Mouse (Mus musculus) thymus, postnatal 10 days (tissue): Measurements from ENCODE around the gene Fam222a.

Experiments
- DNase-seq, 2 experiments: peaks; one replicate each; pipeline ENCODE4 v3.0.0; 2021; ENCODE audit warnings: low spot score in 2 of 2

Fam222a gene

GRCm38 (mm10) chr5:114567565-114568197 lies at the start of gene Fam222a:
Gene Fam222a, plus strand, starts transcription at chr5:114568016.
- peak; percentile 72 to 83 for DNase-seq

DNA sequence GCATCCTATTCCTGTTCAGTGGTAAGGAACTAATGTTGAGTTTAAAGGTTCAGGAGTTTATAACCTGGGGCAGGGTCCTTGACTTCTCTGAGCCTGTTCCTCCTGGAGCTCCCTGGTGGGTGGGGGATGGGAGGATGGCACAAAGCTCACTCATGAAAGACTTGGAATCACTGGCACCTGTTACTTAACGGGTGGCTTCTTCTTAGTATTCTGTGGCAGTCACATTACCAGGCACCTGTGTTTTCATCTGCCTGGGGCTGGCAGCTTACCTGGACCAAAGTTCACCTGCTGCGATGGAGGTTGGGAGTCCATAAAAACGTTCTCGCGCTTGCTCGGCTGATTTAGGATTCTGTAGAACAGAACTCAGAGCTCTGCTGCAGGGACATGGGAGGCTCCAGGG lies 39.5 kb upstream of the Fam222a start:
- no peak for DNase-seq

DNA sequence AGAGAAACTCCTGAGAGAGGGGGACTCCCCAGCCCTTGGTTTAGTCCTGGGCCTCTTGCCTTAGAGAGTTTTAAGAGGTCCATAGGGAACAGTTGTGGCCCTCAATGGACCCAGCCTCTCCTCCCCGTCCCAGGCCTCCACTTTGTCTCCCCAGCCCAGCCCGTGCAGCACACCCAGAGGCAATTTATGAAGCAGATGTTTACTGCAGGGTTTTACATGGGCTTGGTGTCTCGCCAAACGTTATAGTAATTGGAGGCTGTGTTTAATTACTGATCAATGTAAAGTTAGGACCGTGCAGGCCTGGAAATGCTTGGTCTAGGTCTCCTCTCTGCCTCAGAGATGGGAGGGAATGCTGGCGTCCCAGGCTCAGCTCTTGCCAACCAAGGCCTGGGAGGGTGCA lies 37.5 kb upstream of the Fam222a start:
- no peak for DNase-seq

DNA sequence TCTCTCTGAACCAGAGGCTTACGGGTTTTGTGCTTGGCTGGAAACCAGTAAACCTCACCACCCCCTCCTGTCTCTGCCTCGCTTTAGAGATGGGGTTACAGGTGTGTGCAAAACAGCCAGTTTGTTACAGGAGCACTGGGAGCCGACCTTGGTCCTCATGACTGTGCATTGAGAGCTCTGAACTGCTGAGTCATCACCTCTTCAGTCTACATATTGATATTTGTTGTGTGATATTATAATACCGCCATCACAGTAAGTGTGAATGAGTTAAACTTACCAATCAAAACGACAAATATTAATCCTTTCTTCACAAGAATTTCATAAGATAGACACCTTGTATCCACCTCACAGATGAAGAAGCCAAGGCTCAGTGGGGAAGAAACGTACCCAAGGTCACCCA lies 35.8 kb upstream of the Fam222a start:
- no peak for DNase-seq

- DNase-seq = no peak
These were observed 30.4 kb upstream of the Fam222a start for GRCm38 (mm10) chr5:114537308-114538020.

DNA sequence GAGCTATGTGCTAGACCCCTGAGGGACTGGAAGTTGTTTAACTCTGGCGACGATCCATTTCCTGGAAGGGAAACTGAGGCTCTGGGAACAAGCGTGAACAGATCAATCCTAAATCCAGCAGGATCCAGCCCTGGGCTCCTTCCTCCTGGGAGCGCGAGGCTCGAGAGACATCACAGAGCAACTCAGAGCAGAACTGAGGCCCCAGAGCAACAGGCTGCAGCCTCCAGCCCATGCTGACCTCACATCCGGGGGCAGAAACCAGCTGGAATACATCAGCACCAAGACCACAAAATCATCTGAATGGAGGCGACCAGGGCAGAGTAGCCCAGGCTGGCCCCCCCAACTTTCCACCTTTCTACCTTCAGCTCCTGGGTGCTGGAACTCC lies 29.8 kb upstream of the Fam222a start:
- no peak for DNase-seq

- DNase-seq = no peak
These were observed 29.1 kb upstream of the Fam222a start for GRCm38 (mm10) chr5:114538752-114539151.

- no peak for DNase-seq
These were observed 28.1 kb upstream of the Fam222a start for GRCm38 (mm10) chr5:114539766-114540165.

DNA sequence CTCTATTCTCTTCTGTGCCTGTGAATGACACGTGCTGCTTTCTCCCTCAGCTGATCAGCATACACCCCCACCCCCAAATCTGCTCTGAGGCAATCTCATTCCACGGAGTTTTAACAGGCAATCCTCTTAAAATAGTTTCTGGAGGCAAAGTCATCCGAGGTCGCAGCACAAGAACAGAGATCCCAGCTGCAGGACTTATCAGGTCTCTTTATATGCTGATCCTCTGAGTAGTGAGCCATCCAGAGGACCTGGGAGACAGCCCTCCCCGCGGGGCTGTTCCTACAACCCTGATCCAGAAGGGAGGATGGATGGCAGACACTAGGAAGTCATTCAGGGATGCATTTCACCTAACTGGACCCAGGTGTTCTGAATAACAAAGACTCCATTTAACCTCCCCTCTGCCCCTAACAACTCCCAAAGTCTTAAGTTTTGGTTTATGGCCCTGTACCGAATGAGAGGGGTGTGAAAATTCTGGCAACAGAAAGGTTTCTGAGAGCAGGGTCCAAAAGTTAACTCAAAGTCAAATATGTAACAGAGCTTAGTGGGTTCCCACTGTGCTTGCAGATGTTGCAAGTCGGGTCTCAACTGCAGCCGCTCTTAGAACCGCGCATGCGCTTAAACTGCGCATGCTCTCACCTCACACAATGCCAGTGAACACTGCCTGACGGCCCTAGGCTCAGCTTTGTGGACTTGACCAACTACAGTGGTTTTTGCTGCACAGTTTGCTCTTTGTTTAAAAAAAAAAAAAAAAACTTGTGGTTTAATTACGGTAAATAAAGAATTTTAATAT lies 26.0 kb upstream of the Fam222a start:
- DNase-seq = no peak

GRCm38 (mm10) chr5:114543656-114544055 lies 24.2 kb upstream of the Fam222a start:
- no peak for DNase-seq

- no peak for DNase-seq
These were observed 23.6 kb upstream of the Fam222a start for GRCm38 (mm10) chr5:114544205-114544604.

GRCm38 (mm10) chr5:114545076-114545475 lies 22.7 kb upstream of the Fam222a start:
- DNase-seq = no peak

GRCm38 (mm10) chr5:114548976-114549375 lies 18.8 kb upstream of the Fam222a start:
- DNase-seq = no peak

GRCm38 (mm10) chr5:114549770-114550169 lies 18.0 kb upstream of the Fam222a start:
- no peak for DNase-seq

GRCm38 (mm10) chr5:114550431-114550830 lies 17.4 kb upstream of the Fam222a start:
- peak in 1 of 2 experiments; percentile 38 for DNase-seq

- DNase-seq = no peak
These were observed 16.8 kb upstream of the Fam222a start for GRCm38 (mm10) chr5:114550886-114551492.

- DNase-seq = no peak
These were observed 15.2 kb upstream of the Fam222a start for GRCm38 (mm10) chr5:114552507-114553208.

- DNase-seq = no peak
These were observed 14.1 kb upstream of the Fam222a start for GRCm38 (mm10) chr5:114553706-114554105.

DNA sequence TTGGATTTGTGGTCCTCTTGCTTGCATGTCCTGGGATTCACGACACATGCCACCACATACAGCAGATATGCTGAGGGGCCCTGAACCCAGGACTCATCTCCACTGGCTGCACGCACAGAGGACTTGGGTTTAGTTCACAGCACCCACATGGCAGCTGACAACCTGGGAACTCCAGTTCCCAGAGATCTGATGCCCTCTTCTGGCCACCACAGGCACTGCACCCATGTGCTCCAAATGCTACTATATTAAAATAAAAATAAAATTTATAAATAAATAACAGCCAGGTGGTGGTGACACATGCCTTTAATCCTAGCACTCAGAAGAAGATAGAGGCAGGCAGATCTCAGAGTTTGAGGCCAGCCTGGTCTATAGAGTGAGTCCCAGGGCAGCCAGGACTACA lies 12.4 kb upstream of the Fam222a start:
- DNase-seq = no peak

DNA sequence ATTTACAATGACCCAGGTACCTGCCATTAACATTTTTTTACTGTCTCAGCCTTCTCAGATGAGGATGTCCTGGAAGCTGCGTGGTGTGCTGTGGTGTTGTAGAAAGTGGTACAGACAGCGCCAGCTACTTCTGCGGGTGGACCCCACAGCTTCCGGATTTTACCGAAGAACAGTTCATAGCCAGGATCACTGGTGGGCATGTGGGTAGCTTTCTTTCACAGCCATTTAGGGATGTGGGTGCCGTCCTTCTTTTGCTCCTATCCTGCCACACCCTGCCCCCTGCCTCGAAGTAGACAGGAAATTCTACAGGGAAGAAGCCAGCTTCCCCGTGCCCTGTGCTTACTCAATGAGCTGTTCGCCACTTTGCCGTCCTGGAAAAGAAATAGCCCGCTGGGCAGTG lies 11.7 kb upstream of the Fam222a start:
- DNase-seq = no peak
